Mouse (Mus musculus): ENCODE data around the gene Plxna4. TPM values are rescaled to one million over a fixed set of nuclear protein-coding genes. Genes with fewer than 3 reads are reported as not detected.
"Not testable (repeated sequence)": the region's sequence is repeated elsewhere in the genome, so short reads cannot be mapped to it uniquely, and the experiment has no call there.

The Plxna4 gene
- polyA plus RNA-seq, 1 experiment, result 6.6 TPM

GRCm38 (mm10) chr6:32540155-32540554, 47.8 kb downstream of the Plxna4 start:
- DNase-seq (ENCODE audit: low spot score), result no peak

- DNase-seq (ENCODE audit: low spot score), result no peak
These were observed 53.8 kb downstream of the Plxna4 start for GRCm38 (mm10) chr6:32533962-32534740.

GRCm38 (mm10) chr6:32528081-32528570, 59.9 kb downstream of the Plxna4 start:
- no peak for DNase-seq (ENCODE audit: low spot score)

- no peak for DNase-seq (ENCODE audit: low spot score)
These were observed 60.5 kb downstream of the Plxna4 start for GRCm38 (mm10) chr6:32527518-32527917.

GRCm38 (mm10) chr6:32526762-32527161, 61.2 kb downstream of the Plxna4 start:
- no peak for DNase-seq (ENCODE audit: low spot score)

- DNase-seq (ENCODE audit: low spot score), result no peak
These were observed 67.9 kb downstream of the Plxna4 start for GRCm38 (mm10) chr6:32520097-32520496.

- no peak for DNase-seq (ENCODE audit: low spot score)
These were observed 69.4 kb downstream of the Plxna4 start for GRCm38 (mm10) chr6:32518617-32519016.

- DNase-seq (ENCODE audit: low spot score), result no peak
These were observed 73.9 kb downstream of the Plxna4 start for GRCm38 (mm10) chr6:32514096-32514495.

- no peak for DNase-seq (ENCODE audit: low spot score)
These were observed 76.0 kb downstream of the Plxna4 start for GRCm38 (mm10) chr6:32512010-32512409.

GRCm38 (mm10) chr6:32510924-32511323, 77.1 kb downstream of the Plxna4 start:
- DNase-seq (ENCODE audit: low spot score), result no peak

GRCm38 (mm10) chr6:32510491-32510890, 77.5 kb downstream of the Plxna4 start:
- no peak for DNase-seq (ENCODE audit: low spot score)

- DNase-seq (ENCODE audit: low spot score), result no peak
These were observed 78.9 kb downstream of the Plxna4 start for GRCm38 (mm10) chr6:32509046-32509445.

- no peak for DNase-seq (ENCODE audit: low spot score)
These were observed 83.0 kb downstream of the Plxna4 start for GRCm38 (mm10) chr6:32504963-32505362.

- DNase-seq (ENCODE audit: low spot score), result not testable (repeated sequence)
These were observed 86.8 kb downstream of the Plxna4 start for GRCm38 (mm10) chr6:32501186-32501585.

- DNase-seq (ENCODE audit: low spot score), result no peak
These were observed 89.9 kb downstream of the Plxna4 start for GRCm38 (mm10) chr6:32498106-32498505.

GRCm38 (mm10) chr6:32496109-32496508, 91.9 kb downstream of the Plxna4 start:
- no peak for DNase-seq (ENCODE audit: low spot score)

- DNase-seq (ENCODE audit: low spot score), result no peak
These were observed 92.5 kb downstream of the Plxna4 start for GRCm38 (mm10) chr6:32495532-32495931.

- DNase-seq (ENCODE audit: low spot score), result no peak
These were observed 94.4 kb downstream of the Plxna4 start for GRCm38 (mm10) chr6:32493557-32493956.

GRCm38 (mm10) chr6:32487121-32487520, 100.9 kb downstream of the Plxna4 start:
- DNase-seq (ENCODE audit: low spot score), result no peak

- no peak for DNase-seq (ENCODE audit: low spot score)
These were observed 105.5 kb downstream of the Plxna4 start for GRCm38 (mm10) chr6:32482469-32482868.

GRCm38 (mm10) chr6:32480741-32481140, 107.3 kb downstream of the Plxna4 start:
- DNase-seq (ENCODE audit: low spot score), result no peak

GRCm38 (mm10) chr6:32479765-32480164, 108.2 kb downstream of the Plxna4 start:
- no peak for DNase-seq (ENCODE audit: low spot score)

GRCm38 (mm10) chr6:32479193-32479758, 108.7 kb downstream of the Plxna4 start:
- no peak for DNase-seq (ENCODE audit: low spot score)

All from urinary bladder, adult 2 months (tissue).